Mouse (Mus musculus): ENCODE results near the gene Sdf4. TPM values are rescaled to one million over a fixed set of nuclear protein-coding genes. Genes with fewer than 3 reads are reported as not detected.

The Sdf4 gene
- total and polyA plus RNA-seq, 3 experiments, result 23.7 to 91.0 (median 79.2) TPM

- DNase-seq, result no peak
- TF ChIP-seq POLR2A (IDR thresholded peaks at IDR 0.05; ENCODE audit: insufficient read depth, low read depth, low read length) (no peak), CTCF (IDR thresholded peaks at IDR 0.05) (no peak), EP300 (IDR thresholded peaks at IDR 0.05; ENCODE audit: insufficient read depth, low read depth, low read length) (no peak)
Measured at GRCm38 (mm10) chr4:156055173-156055572, 62.5 kb downstream of the Sdf4 start.

GRCm38 (mm10) chr4:156057702-156058101, 65.0 kb downstream of the Sdf4 start:
- intact Hi-C loops (cut with DNase I), result no loop called here
- Histone ChIP-seq H3K36me3 (ENCODE audit: control insufficient read depth, insufficient read depth, low read length) (no peaks in the 10 kb centered on the region), H3K4me3 (no peak overlapping the region), H3K79me2 (replicated peaks; ENCODE audit: control insufficient read depth, insufficient read depth, low read length) (no peaks in the 10 kb centered on the region), H3K27me3 (ENCODE audit: control insufficient read depth, insufficient read depth, low read length) (no peaks in the 10 kb centered on the region), H3K4me1 (ENCODE audit: control insufficient read depth, insufficient read depth, low read length) (no peaks in the 10 kb centered on the region), H3K27ac (no peak overlapping the region), H3K9ac (ENCODE audit: low read depth, low read length) (no peak overlapping the region)
- TF ChIP-seq POLR2A (IDR thresholded peaks at IDR 0.05; ENCODE audit: insufficient read depth, low read depth, low read length) (no peak), EP300 (IDR thresholded peaks at IDR 0.05; ENCODE audit: insufficient read depth, low read depth, low read length) (no peak), CTCF (IDR thresholded peaks at IDR 0.05) (no peak)
- DNase-seq, result no peak
- 77% methylated on average over 10 of the region's 10 CpGs for WGBS

More at GRCm38 (mm10) chr4:156055173-156055572, 62.5 kb downstream of the Sdf4 start:
- H3K27me3 ChIP-seq (ENCODE audit: control insufficient read depth, insufficient read depth, low read length), result no peaks in the 10 kb centered on the region
- intact Hi-C loops (cut with DNase I), result no loop called here
- no peak overlapping the region for H3K4me3 ChIP-seq
- H3K36me3 ChIP-seq (ENCODE audit: control insufficient read depth, insufficient read depth, low read length), result no peaks in the 10 kb centered on the region
- 82% methylated on average over 5 of the region's 5 CpGs for WGBS
- no peak overlapping the region for H3K9ac ChIP-seq (ENCODE audit: low read depth, low read length)
- no peak overlapping the region for H3K27ac ChIP-seq
- H3K79me2 ChIP-seq (replicated peaks; ENCODE audit: control insufficient read depth, insufficient read depth, low read length), result no peaks in the 10 kb centered on the region
- H3K4me1 ChIP-seq (ENCODE audit: control insufficient read depth, insufficient read depth, low read length), result no peaks in the 10 kb centered on the region

DNA sequence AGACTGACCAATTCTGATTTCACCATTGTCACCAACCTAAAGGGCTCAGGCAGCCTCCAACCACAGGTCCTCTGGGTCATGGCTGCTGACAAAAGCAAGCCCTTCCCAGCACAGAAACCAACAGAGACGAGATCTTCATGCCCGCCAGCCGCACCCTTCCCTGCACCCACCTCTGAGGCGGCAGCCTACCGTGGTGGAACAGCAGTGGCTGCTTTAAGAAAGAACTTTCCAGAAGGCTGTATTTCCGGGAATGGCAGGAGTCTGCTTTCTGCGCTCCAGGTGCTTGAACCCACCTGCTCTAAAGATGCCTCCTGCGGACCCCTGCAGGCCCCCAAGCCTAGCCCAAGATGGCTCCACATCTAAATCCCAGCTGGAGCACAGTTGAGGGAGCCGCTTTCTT, 66.2 kb downstream of the Sdf4 start:
- intact Hi-C loops (cut with DNase I), result no loop called here
- DNase-seq, result no peak
- H3K9ac ChIP-seq (ENCODE audit: low read depth, low read length), result no peak overlapping the region
- no peaks in the 10 kb centered on the region for H3K4me1 ChIP-seq (ENCODE audit: control insufficient read depth, insufficient read depth, low read length)
- no peaks in the 10 kb centered on the region for H3K36me3 ChIP-seq (ENCODE audit: control insufficient read depth, insufficient read depth, low read length)
- WGBS, result 71% methylated on average over 9 of the region's 9 CpGs
- TF ChIP-seq CTCF (IDR thresholded peaks at IDR 0.05) (no peak), EP300 (IDR thresholded peaks at IDR 0.05; ENCODE audit: insufficient read depth, low read depth, low read length) (no peak), POLR2A (IDR thresholded peaks at IDR 0.05; ENCODE audit: insufficient read depth, low read depth, low read length) (no peak)
- H3K4me3 ChIP-seq, result no peak overlapping the region
- H3K27me3 ChIP-seq (ENCODE audit: control insufficient read depth, insufficient read depth, low read length), result no peaks in the 10 kb centered on the region
- no peak overlapping the region for H3K27ac ChIP-seq
- H3K79me2 ChIP-seq (replicated peaks; ENCODE audit: control insufficient read depth, insufficient read depth, low read length), result no peaks in the 10 kb centered on the region

DNA sequence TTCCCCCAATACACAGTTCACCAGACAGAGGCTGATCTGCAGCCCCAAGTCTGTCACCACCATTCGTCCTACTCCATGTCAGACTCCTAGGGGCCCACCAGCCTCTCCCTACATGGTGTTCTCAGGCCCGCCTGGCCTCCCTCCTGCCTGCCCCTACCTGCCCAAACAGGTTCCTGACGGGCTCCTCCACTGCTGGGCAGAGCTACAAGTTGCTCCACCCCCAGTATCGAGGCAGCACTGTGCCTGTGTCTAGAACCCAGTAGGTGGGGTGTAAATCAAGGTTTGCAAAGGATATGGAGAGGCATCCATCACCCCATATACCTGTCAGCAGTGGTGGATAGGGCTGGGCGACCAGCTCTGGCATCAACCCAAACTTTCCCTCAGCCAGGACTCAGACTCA, 66.6 kb downstream of the Sdf4 start, which contains the start of gene Ttll10:
TSS of gene Ttll10 (minus strand) at position 154 of the 400 bp plus-strand sequence.
- H3K4me3 ChIP-seq, result no peak within 1 kb of the TSS
- intact Hi-C loops (cut with DNase I), result no loop called here
- H3K4me1 ChIP-seq (ENCODE audit: control insufficient read depth, insufficient read depth, low read length), result no peaks in the 10 kb centered on the region
- H3K9ac ChIP-seq (ENCODE audit: low read depth, low read length), result no peak within 1 kb of the TSS
- H3K27ac ChIP-seq, result no peak within 1 kb of the TSS
- no peak for DNase-seq
- no peaks in the 10 kb centered on the region for H3K79me2 ChIP-seq (replicated peaks; ENCODE audit: control insufficient read depth, insufficient read depth, low read length)
- no peaks in the 10 kb centered on the region for H3K36me3 ChIP-seq (ENCODE audit: control insufficient read depth, insufficient read depth, low read length)
- WGBS, result 52% methylated on average over 5 of the region's 5 CpGs
- TF ChIP-seq EP300 (IDR thresholded peaks at IDR 0.05; ENCODE audit: insufficient read depth, low read depth, low read length) (no peak), POLR2A (IDR thresholded peaks at IDR 0.05; ENCODE audit: insufficient read depth, low read depth, low read length) (no peak), CTCF (IDR thresholded peaks at IDR 0.05) (no peak)
- H3K27me3 ChIP-seq (ENCODE audit: control insufficient read depth, insufficient read depth, low read length), result no peaks in the 10 kb centered on the region

DNA sequence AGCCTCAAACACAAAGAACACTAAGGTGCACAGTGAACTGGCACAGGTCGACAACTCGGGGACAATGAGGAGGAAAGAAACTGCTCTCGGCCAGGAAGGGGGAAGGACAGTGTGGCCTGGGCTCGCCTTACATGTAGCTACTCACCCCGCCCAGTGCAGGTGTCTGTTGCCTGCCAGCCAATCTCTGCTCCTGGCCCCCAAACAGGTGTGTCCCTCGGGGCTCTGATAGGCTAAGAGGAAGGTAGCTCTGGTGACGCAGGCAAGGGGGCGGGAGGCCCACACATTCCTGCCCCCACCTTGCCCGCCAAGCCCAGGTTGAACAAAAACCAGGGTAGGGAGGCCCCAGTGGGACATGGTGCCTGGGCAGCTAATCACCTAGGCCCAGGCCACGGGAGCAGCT, 67.0 kb downstream of the Sdf4 start:
- Histone ChIP-seq H3K36me3 (ENCODE audit: control insufficient read depth, insufficient read depth, low read length) (no peaks in the 10 kb centered on the region), H3K27me3 (ENCODE audit: control insufficient read depth, insufficient read depth, low read length) (no peaks in the 10 kb centered on the region), H3K27ac (no peak overlapping the region), H3K9ac (ENCODE audit: low read depth, low read length) (no peak overlapping the region), H3K4me1 (ENCODE audit: control insufficient read depth, insufficient read depth, low read length) (no peaks in the 10 kb centered on the region), H3K79me2 (replicated peaks; ENCODE audit: control insufficient read depth, insufficient read depth, low read length) (no peaks in the 10 kb centered on the region), H3K4me3 (no peak overlapping the region)
- intact Hi-C loops (cut with DNase I), result no loop called here
- DNase-seq, result no peak
- 54% methylated on average over 10 of the region's 10 CpGs for WGBS
- TF ChIP-seq EP300 (IDR thresholded peaks at IDR 0.05; ENCODE audit: insufficient read depth, low read depth, low read length), result no peak
- no peak for TF ChIP-seq CTCF (IDR thresholded peaks at IDR 0.05)
- no peak for TF ChIP-seq POLR2A (IDR thresholded peaks at IDR 0.05; ENCODE audit: insufficient read depth, low read depth, low read length)

Small RNAs within 50 kb of the gene (microRNA-seq; reads per million reads assigned to microRNA genes)
- 4.5 to 5.4 reads per million in 2 experiments for gene Mir200a
- gene Mir200b, result 13.5 to 19.6 reads per million in 2 experiments
- 7.3 to 14.0 reads per million in 2 experiments for gene Mir429

Other genes with a start within 250 kb of the Sdf4 start
- 10 to 100 TPM; 42.3 to 47.7 TPM for gene Atad3a, start 231.8 kb upstream of the Sdf4 start, total RNA-seq (2021)
- gene Atad3a, start 231.8 kb upstream of the Sdf4 start, polyA plus RNA-seq (2012; rRNA removed), result 83.7 and 85.4 TPM in 2 replicates
- 1 to 10 TPM; 6.4 to 9.8 TPM for gene Vwa1, start 218.2 kb upstream of the Sdf4 start, total RNA-seq (2021)
- 14.4 and 21.7 TPM in 2 replicates for gene Vwa1, start 218.2 kb upstream of the Sdf4 start, polyA plus RNA-seq (2012; rRNA removed)
- gene Tmem88b, start 207.0 kb upstream of the Sdf4 start, total RNA-seq (2021), result 1 to 10 TPM in 1 of 2 experiments, under 1 TPM in 1; 0.84 to 1.1 TPM
- 0.96 and 2.0 TPM in 2 replicates for gene Tmem88b, start 207.0 kb upstream of the Sdf4 start, polyA plus RNA-seq (2012; rRNA removed)
- gene Ankrd65, start 202.4 kb upstream of the Sdf4 start, total RNA-seq (2021), result not detected
- 0.41 TPM in 1 of 2 replicates, not detected in the other for gene Ankrd65, start 202.4 kb upstream of the Sdf4 start, polyA plus RNA-seq (2012; rRNA removed)
- 10 to 100 TPM; 69.9 to 77.9 TPM for gene Mrpl20, start 190.0 kb upstream of the Sdf4 start, total RNA-seq (2021)
- 49.6 and 50.7 TPM in 2 replicates for gene Mrpl20, start 190.0 kb upstream of the Sdf4 start, polyA plus RNA-seq (2012; rRNA removed)
- gene Ccnl2, start 180.4 kb upstream of the Sdf4 start, total RNA-seq (2021), result 10 to 100 TPM; 26.6 to 27.4 TPM
- gene Ccnl2, start 180.4 kb upstream of the Sdf4 start, polyA plus RNA-seq (2012; rRNA removed), result 46.0 and 69.4 TPM in 2 replicates
- gene Aurkaip1, start 161.6 kb upstream of the Sdf4 start, total RNA-seq (2021), result 100 to 1,000 TPM in 1 of 2 experiments, 10 to 100 TPM in 1; 99.2 to 117 TPM
- 106 and 125 TPM in 2 replicates for gene Aurkaip1, start 161.6 kb upstream of the Sdf4 start, polyA plus RNA-seq (2012; rRNA removed)
- gene Mxra8, start 153.2 kb upstream of the Sdf4 start, total RNA-seq (2021), result 10 to 100 TPM; 26.7 to 31.9 TPM
- gene Mxra8, start 153.2 kb upstream of the Sdf4 start, polyA plus RNA-seq (2012; rRNA removed), result 84.7 and 118 TPM in 2 replicates
- 10 to 100 TPM; 46.3 to 47.3 TPM for gene Dvl1, start 145.5 kb upstream of the Sdf4 start, total RNA-seq (2021)
- 62.7 and 64.7 TPM in 2 replicates for gene Dvl1, start 145.5 kb upstream of the Sdf4 start, polyA plus RNA-seq (2012; rRNA removed)
- under 1 TPM; 0.13 to 0.16 TPM for gene Tas1r3, start 129.5 kb upstream of the Sdf4 start, total RNA-seq (2021)
- gene Tas1r3, start 129.5 kb upstream of the Sdf4 start, polyA plus RNA-seq (2012; rRNA removed), result 0.32 and 0.35 TPM in 2 replicates
- gene Cptp, start 123.4 kb upstream of the Sdf4 start, total RNA-seq (2021), result 1 to 10 TPM; 5.1 to 6.9 TPM
- 8.9 and 12.4 TPM in 2 replicates for gene Cptp, start 123.4 kb upstream of the Sdf4 start, polyA plus RNA-seq (2012; rRNA removed)
- gene Ints11, start 123.3 kb upstream of the Sdf4 start, total RNA-seq (2021), result 10 to 100 TPM; 15.3 to 17.4 TPM
- 15.8 and 23.2 TPM in 2 replicates for gene Ints11, start 123.3 kb upstream of the Sdf4 start, polyA plus RNA-seq (2012; rRNA removed)
- gene Pusl1, start 101.1 kb upstream of the Sdf4 start, total RNA-seq (2021), result 10 to 100 TPM in 1 of 2 experiments, 1 to 10 TPM in 1; 9.4 to 10.1 TPM
- 19.9 and 31.3 TPM in 2 replicates for gene Pusl1, start 101.1 kb upstream of the Sdf4 start, polyA plus RNA-seq (2012; rRNA removed)
- 10 to 100 TPM in 1 of 2 experiments, 1 to 10 TPM in 1; 9.7 to 11.3 TPM for gene Acap3, start 101.0 kb upstream of the Sdf4 start, total RNA-seq (2021)
- 19.2 and 20.0 TPM in 2 replicates for gene Acap3, start 101.0 kb upstream of the Sdf4 start, polyA plus RNA-seq (2012; rRNA removed)
- gene Ube2j2, start 49.0 kb upstream of the Sdf4 start, total RNA-seq (2021), result 10 to 100 TPM; 55.8 to 56.7 TPM
- 29.7 and 35.3 TPM in 2 replicates for gene Ube2j2, start 49.0 kb upstream of the Sdf4 start, polyA plus RNA-seq (2012; rRNA removed)
- gene C1qtnf12, start 30.6 kb upstream of the Sdf4 start, total RNA-seq (2021), result 10 to 100 TPM; 16.6 to 17.9 TPM
- 17.2 and 21.8 TPM in 2 replicates for gene C1qtnf12, start 30.6 kb upstream of the Sdf4 start, polyA plus RNA-seq (2012; rRNA removed)
- gene B3galt6, start 223 bp upstream of the Sdf4 start, total RNA-seq (2021), result 1 to 10 TPM; 2.5 to 3.0 TPM
- gene B3galt6, start 223 bp upstream of the Sdf4 start, polyA plus RNA-seq (2012; rRNA removed), result 2.7 and 3.6 TPM in 2 replicates
- gene Tnfrsf4, start 21.0 kb downstream of the Sdf4 start, total RNA-seq (2021), result not detected
- gene Tnfrsf4, start 21.0 kb downstream of the Sdf4 start, polyA plus RNA-seq (2012; rRNA removed), result 1.1 and 1.4 TPM in 2 replicates
- under 1 TPM in 1 of 2 experiments, not detected in 1; 0.31 TPM for gene Tnfrsf18, start 33.3 kb downstream of the Sdf4 start, total RNA-seq (2021)
- gene Tnfrsf18, start 33.3 kb downstream of the Sdf4 start, polyA plus RNA-seq (2012; rRNA removed), result 0.80 and 0.82 TPM in 2 replicates
- not detected for gene Ttll10, start 66.5 kb downstream of the Sdf4 start, total RNA-seq (2021)
- 0.32 and 1.1 TPM in 2 replicates for gene Ttll10, start 66.5 kb downstream of the Sdf4 start, polyA plus RNA-seq (2012; rRNA removed)
- gene 9430015G10Rik, start 117.1 kb downstream of the Sdf4 start, total RNA-seq (2021), result 1 to 10 TPM; 1.7 to 3.5 TPM
- gene 9430015G10Rik, start 117.1 kb downstream of the Sdf4 start, polyA plus RNA-seq (2012; rRNA removed), result 5.9 and 7.5 TPM in 2 replicates
- under 1 TPM in 1 of 2 experiments, not detected in 1; 0.07 TPM for gene Rnf223, start 137.6 kb downstream of the Sdf4 start, total RNA-seq (2021)
- gene Rnf223, start 137.6 kb downstream of the Sdf4 start, polyA plus RNA-seq (2012; rRNA removed), result 0.09 and 0.14 TPM in 2 replicates
- gene Agrn, start 204.6 kb downstream of the Sdf4 start, total RNA-seq (2021), result 10 to 100 TPM; 24.3 to 26.9 TPM
- 50.4 and 70.1 TPM in 2 replicates for gene Agrn, start 204.6 kb downstream of the Sdf4 start, polyA plus RNA-seq (2012; rRNA removed)
- 1 to 10 TPM; 3.2 to 4.5 TPM for gene Isg15, start 207.9 kb downstream of the Sdf4 start, total RNA-seq (2021)
- gene Isg15, start 207.9 kb downstream of the Sdf4 start, polyA plus RNA-seq (2012; rRNA removed), result 6.9 and 8.3 TPM in 2 replicates
- 10 to 100 TPM in 1 of 2 experiments, 1 to 10 TPM in 1; 9.7 to 12.1 TPM for gene AW011738, start 210.4 kb downstream of the Sdf4 start, total RNA-seq (2021)
- gene AW011738, start 210.4 kb downstream of the Sdf4 start, polyA plus RNA-seq (2012; rRNA removed), result 4.6 and 4.8 TPM in 2 replicates
- gene Perm1, start 223.0 kb downstream of the Sdf4 start, total RNA-seq (2021), result 100 to 1,000 TPM; 273 to 332 TPM
- gene Perm1, start 223.0 kb downstream of the Sdf4 start, polyA plus RNA-seq (2012; rRNA removed), result 163 and 257 TPM in 2 replicates
- 10 to 100 TPM in 1 of 2 experiments, 1 to 10 TPM in 1; 9.7 to 10.8 TPM for gene Plekhn1, start 242.0 kb downstream of the Sdf4 start, total RNA-seq (2021)
- gene Plekhn1, start 242.0 kb downstream of the Sdf4 start, polyA plus RNA-seq (2012; rRNA removed), result 25.2 and 28.0 TPM in 2 replicates
- gene Noc2l, start 243.1 kb downstream of the Sdf4 start, total RNA-seq (2021), result 10 to 100 TPM; 24.8 to 25.1 TPM
- gene Noc2l, start 243.1 kb downstream of the Sdf4 start, polyA plus RNA-seq (2012; rRNA removed), result 33.9 and 45.5 TPM in 2 replicates

Measured in heart, adult 2 months (tissue).